Mouse (Mus musculus) c-Kit-positive CD71-positive TER-119-negative erythroid progenitor cells, embryonic 14.5 days (primary cell): ENCODE data around the gene Atrnl1.

ENCODE experiments used
- DNase-seq: peaks from one replicate; pipeline ENCODE4 v3.0.0-alpha.2; 2013; ENCODE audit warnings: low read depth

Gene Atrnl1

GRCm38 (mm10) chr19:57713138-57713537 is 102.3 kb downstream of the Atrnl1 start:
- no peak for DNase-seq

- peak; percentile 39 for DNase-seq
These were observed 114.1 kb downstream of the Atrnl1 start for GRCm38 (mm10) chr19:57724920-57725319.

DNA sequence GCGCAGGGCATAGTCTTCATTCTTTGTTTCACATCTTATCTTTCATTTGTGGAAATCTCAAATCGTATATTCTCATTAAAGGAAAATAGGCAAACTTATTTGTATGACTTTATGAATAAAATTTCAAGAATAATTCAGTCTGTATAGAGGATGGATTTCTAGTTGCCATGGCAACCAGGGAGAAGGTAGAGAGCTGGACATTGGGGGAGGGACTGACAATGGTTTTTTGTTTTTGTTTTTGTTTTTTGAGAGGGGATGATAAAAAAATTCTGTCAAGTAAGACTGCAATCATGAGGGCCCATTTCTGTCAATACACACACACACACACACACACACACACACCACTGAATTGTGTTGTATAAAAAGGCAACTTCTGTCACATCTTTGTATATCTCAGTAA is 114.5 kb downstream of the Atrnl1 start:
- no peak for DNase-seq

DNA sequence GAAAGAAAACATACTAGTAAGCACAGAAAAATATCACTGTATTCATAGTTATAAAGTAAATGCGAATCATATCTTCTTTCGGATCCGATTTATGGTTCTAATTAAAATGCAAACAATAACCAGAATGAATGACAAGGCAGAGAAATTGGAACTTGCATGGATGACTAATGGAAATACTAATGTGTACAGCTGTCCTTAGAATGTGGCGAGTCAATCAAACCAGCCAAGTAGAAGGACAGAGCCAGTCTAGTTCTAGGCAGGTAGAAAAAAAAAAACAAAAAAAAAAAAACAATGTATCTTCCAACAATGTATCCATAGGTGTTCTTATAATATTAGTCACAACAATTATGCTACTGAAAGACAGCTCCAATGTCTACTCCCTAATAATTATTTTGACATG is 116.2 kb downstream of the Atrnl1 start:
- no peak for DNase-seq

DNA sequence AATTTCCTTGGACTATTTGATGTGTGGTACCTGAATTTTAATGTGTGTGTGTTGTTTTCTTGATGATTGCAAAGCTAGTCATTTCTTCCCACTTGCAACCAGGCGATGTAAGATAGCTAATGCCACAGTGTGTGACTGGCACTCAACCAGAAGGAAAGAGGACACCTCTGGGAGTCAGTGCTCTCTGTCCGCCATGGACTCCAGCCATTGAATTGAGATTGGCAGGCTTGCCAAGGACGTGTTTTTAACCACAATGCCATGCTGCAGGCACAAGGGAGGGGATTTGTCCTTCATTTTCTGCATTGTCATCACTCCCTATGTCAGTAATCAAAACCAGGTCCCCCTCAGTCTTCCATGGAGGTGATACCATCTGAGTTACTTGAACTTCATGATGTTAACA is 126.6 kb downstream of the Atrnl1 start:
- no peak for DNase-seq

DNA sequence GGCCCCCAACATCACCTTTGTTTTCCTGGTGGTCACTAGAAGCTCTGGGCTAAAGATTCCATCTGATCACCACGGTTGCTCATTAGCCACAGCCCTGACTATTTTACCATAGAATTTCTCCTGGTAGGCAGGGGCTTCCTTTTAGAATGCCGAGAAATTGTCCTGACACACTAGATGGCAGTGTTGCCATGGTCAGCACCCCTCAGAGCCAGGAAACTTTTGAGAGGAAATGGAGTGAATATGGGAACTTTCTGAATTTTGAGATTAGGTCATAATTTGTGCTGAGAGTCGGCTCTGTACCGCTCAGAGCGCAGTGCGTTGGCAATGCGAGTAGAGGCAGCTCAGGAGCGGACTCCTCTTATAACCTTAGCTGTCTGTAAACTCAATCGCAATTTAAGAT is 134.7 kb downstream of the Atrnl1 start:
- DNase-seq = no peak

DNA sequence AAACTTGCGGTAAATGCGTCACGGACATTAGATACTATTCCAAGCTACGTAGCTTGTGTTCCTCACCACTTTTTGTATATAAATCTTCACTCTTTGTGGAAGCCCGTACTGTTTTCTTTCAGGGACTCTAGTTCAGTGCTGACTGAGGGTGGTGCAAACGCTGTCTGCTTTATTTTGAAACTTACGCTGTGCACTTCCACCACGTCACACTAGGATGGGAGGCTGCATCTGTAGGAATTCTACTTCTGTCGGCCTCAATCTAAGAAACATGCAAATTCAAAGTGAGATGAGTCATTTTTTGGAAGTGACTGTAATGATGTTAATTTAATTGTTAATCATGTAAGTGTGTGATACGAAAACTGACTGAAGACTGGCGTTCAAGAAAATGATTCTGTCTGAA is 135.7 kb downstream of the Atrnl1 start:
- no peak for DNase-seq

- DNase-seq = no peak
These were observed 141.4 kb downstream of the Atrnl1 start for GRCm38 (mm10) chr19:57752189-57752588.

DNA sequence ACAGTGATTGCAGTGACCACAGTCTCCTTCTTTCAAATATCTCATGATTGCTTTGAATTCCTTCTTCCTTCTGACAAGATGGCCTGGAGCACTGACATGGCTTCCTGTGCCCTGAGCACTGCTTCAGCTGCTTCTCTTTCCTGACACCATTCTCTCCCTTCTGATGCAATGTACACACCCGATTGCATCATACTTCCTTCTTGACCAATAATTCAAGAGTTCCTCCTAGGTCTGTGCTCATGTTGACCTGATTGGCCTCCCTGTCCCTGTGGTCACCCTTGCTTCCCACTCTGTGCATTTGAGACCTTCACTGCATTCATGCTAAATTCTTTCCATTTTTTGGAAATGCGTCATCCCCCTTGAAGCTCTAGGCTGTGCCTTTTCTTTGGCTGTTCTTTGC is 151.7 kb downstream of the Atrnl1 start:
- DNase-seq = no peak

GRCm38 (mm10) chr19:57764576-57765371 is 153.9 kb downstream of the Atrnl1 start:
- DNase-seq = no peak

GRCm38 (mm10) chr19:57767051-57767450 is 156.2 kb downstream of the Atrnl1 start:
- no peak for DNase-seq

DNA sequence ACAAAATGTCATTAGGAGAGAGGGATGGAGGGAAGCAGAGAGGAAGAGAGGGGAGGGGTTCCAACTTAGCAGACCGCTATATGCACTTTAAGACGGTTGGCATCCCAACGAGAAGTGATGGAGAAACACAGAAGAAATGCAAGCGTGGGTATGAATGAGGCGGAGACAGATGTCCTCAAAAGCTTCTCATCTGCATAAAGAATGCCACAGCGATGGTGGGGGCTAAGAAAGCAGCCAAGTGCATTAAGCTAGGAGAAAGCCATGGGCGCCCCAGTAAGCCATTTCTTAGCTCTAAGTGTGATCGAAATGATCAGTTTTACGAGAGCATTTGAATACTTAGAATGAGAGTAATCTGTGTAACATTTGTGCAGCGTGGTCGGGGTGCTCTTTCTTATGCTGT is 157.8 kb downstream of the Atrnl1 start:
- no peak for DNase-seq

GRCm38 (mm10) chr19:57782366-57783089 is 171.7 kb downstream of the Atrnl1 start:
- DNase-seq = no peak

DNA sequence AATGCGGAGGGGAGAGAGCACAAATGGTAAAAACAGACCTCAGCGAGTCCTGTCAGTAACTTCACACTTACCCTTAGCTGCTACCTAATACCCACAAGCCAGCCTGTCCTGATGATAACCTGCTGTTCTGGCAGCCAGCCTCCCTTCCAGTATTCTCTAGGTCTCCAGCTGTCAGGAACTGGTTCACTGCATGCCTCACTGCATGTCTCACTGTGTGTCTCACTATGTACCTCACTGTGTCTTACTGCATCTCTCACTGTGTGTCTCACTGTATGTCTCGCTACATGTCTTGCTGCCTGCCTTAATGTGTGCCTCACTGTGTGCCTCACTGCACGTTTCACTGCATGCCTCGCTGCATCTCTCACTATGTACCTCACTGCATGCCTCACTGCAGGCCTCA is 175.9 kb downstream of the Atrnl1 start:
- DNase-seq = no peak

GRCm38 (mm10) chr19:57802207-57802606 is 191.4 kb downstream of the Atrnl1 start:
- no peak for DNase-seq

DNA sequence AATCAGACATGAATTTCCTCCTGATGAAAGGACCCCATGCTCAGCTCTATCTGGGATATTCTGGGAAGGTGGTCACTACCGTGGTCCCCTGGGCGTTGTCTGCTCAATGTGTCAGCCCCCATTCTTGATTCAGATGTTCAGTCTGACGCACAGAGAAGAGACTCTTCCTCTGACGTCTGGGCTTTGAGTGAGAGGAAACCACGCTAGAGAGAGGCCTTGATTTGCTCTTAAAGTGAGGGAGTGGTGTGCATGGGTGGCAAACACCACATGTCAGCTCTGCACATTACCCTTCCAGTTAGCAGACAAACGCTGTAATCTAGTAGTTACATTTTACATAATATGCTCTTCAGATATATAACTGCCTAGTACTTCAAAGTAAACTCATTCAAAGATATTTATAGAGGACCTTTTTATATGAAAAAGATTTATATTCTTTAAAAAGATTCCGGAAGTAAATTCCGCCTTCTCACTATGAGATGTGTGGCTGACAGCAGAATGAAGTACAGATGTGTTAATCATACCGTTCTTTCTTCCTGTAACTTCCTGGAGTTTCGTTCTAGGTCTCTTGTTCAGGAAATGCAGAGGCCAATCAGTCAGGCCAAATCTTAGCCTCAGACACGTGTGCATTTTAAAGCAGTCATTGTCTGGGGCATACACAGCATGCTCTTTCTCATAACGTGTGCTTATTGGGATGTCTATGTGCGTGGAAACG is 192.1 kb downstream of the Atrnl1 start:
- DNase-seq = no peak

GRCm38 (mm10) chr19:57803483-57803820 is 192.6 kb downstream of the Atrnl1 start:
- no peak for DNase-seq

- DNase-seq = no peak
These were observed 197.5 kb downstream of the Atrnl1 start for GRCm38 (mm10) chr19:57808363-57808762.

GRCm38 (mm10) chr19:57814291-57814690 is 203.5 kb downstream of the Atrnl1 start:
- no peak for DNase-seq

GRCm38 (mm10) chr19:57816221-57816996 is 205.6 kb downstream of the Atrnl1 start:
- DNase-seq = peak; percentile 19

DNA sequence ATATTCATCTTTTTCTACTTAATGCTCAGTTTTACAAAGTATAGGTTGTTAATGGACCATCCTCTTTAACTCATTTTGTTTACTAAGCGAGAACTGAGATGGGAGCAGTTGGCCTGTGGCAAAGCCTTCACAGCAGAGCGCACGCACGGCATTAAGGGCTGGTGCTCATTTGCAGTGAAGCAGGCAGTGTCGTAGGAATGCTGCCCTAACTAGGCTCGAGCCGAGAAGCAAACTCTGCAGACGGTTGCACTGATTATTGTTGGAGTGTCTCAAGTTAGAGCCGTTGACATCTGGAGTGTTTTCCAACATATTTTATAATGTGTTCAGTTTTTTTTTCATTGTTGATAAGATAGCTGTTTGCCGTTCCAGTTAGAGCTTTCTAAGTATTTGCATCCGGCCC is 206.9 kb downstream of the Atrnl1 start:
- no peak for DNase-seq

DNA sequence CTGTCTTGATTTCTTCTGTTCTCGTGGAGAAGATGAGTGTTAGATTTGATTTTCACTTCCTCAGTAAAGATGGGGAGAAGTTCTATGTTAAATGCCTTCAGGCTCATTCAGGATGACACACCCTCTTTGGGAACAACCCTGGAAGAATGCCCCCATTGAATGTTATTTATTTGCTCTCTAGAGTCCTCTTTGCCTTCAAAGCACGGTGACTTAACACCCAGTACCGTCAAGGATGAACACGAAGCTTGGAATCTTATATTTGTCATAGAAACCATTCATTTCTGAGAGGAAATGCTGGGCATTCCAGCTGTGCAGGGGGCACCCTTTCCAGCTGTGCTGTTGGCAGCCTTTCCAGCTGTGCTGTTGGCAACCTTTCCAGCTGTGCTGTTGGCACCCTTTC is 212.6 kb downstream of the Atrnl1 start:
- DNase-seq = no peak
